Mouse (Mus musculus) monocyte, adult 5-6 weeks (primary cell): Measurements from ENCODE around the gene Sept11. TPM values are rescaled to one million over a fixed set of nuclear protein-coding genes. Genes with fewer than 3 reads are reported as not detected.

ENCODE experiments used
- ATAC-seq: fragments of 153-309, 156-312 bp; replicated peaks from 2 replicates; pipeline ENCODE4 v1.8.0; 2017; ENCODE audit warnings: mild to moderate bottlenecking; ENCODE audit not compliant: low TSS enrichment, insufficient number of reproducible peaks, severe bottlenecking, poor library complexity, low FRiP score
- total RNA-seq: library from RNA; stranded (forward); fragments of 200-1000, 200-491, 200-594 nt; gene quantifications from 3 replicates; pipeline ENCODE4 v1.2.3, GENCODE M21; 2017

The Sept11 gene
- total RNA-seq, 1 experiment from 2014 or later: 86.3 TPM

DNA sequence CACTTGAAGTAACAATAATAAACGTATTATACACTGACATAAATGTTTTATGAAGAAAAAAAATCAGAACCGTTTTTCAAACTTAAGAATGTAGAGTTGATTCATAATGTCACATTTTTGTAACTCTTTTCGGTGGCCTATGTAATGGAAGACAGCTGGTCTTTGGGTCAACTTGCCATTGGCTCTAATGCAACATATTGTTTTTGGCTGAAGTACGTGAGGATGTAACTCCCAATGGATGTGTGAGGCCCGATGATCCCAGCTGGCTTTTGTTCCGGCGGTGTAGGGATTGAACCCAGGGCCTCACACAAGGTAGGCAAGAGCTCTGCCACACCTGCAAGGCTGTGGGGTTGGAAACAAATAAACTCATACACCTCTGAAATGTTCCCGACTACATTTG is 28.4 kb downstream of the Sept11 start:
- no peak for ATAC-seq

DNA sequence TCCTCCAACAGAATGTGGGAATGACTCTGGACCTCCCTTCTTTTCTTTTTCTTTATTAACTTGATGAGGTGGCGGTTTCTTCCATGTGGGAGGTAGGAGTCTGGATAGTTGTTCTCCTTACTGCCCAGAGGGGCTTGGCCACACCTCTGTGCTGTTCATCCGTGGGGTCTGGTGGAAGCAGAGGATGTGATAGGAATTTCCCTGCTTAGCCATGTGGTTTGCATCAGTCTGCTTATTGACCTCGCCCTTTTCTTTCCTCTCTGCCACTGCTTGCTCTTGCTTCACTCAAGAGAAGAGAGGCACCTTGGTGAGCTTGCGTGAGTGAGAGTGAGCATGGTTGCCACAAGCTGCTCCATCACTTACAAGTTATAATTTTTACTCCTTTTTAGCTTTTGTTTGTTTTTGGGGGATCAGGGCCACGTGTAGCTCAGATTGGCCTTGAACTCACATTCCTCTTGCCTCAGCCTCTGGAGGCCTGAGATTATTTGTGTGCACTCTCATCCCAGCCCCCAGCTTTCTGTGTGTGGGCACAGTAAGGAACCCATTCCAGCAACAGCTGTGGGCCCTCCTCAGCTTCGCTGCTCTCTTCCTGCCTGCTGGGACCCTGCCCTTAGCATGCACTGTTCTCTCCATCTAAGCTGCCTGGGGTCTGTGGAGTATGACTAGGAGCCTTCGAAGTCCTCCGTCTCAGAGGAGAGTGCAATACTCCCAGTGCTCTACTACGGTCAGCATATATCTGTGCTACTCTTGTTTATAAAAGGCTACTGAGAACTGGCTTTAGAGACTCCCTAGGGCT is 31.0 kb downstream of the Sept11 start:
- ATAC-seq: no peak

DNA sequence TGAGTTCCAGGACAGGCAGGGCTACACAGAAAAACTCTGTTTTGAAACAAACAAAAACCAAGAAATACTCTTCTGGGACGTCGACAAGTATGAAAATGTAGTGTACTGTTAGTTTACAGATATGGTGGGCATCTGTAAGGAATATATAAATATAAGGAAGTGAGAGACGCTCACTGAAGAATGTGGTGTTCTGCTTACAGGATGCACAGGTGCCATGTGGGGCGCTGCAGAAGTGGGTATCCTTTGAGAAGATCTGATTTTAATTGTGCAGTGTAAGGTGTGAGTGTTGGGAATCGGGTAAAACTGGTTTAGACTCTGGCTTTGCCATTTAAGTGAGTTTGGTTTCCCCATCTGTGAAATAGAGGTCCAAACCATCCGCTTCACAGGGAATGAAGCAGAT is 32.1 kb downstream of the Sept11 start:
- ATAC-seq: no peak

DNA sequence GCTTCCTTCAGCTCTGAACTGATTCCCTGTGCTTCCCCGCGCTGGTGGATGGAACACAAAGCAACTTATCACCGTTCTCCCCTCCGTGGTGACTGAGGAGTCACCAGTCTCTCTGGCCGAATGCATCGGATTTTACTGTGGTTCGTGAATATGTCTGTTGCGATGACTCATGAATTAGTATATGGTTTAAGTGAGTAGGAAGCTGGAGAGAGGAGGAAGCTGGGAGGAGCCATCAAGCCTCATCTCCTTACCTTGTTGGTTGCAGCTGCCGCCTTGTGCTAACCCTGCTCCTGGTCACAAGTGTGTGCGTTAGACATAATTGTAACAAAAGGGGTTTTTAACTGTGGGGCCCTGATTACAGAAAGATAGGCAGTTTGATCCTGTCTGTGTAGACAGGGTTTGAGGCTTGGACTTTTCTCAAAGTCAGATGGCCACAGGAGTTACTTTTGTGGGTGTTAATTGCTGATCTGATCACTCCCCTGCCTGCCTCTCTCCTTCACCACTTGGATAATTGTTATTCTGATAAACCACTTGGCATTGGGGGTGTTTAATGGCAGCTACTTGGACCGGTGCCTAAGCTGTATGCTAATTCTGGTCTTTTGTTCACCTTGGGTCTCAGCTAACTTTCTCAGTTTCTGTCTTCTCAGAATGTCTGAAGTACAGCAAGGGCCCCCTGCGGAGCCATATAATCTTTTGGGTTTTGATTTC is 33.1 kb downstream of the Sept11 start:
- 0 out of 2 replicates have a peak, but pooled peaks have one; percentile 33 for ATAC-seq

DNA sequence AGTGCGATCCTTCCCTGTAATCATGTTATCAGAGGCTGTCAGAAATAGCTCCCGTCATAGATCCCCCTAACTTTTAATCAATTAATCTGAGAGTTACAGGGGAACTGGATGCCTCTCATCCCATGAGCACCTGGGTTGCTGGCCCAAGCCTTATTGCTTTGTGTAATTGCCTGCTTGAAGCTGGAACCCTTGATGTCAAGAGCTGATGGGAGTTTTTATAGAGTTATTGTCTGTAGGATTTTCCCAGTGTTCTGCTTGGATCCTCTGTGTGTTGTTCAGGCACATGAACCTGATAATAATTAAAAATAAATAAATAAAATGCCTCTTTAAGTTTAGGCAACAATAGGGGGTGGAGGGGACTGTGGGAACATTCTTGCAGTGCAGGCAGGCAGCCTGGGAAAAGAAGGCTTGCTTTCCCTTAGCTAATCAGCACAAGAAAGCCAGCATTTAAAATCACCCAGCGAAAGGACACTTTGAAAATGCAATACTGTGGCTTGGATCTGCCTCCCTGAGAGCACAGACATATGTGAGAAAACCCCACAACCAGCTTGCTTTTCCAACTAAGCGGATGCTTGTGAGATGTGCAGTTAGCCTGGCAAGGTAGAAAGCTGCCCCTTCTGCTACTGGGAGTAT is 33.8 kb downstream of the Sept11 start:
- ATAC-seq: no peak

DNA sequence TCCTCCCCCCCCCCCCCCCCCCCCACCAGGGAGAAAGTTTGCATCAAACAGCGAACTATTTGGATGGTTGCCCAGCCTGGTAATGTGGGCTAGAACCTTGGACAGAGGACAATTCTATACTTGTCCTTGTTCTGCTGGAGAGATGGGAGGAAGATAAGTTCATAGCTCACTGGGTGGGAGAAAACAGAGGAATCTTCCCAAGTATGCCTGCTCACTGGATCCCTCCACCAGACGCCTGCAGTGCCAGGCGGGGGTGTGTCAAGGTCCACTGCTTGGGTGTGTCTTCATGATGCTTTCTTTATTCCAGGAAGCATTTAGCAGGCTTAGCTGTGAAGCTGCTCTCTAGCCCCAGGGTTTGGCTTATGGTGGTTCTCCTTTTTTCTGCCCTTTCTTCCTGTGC is 34.5 kb downstream of the Sept11 start:
- ATAC-seq: peak; percentile 37; the same call in 1 of the 2 replicates

DNA sequence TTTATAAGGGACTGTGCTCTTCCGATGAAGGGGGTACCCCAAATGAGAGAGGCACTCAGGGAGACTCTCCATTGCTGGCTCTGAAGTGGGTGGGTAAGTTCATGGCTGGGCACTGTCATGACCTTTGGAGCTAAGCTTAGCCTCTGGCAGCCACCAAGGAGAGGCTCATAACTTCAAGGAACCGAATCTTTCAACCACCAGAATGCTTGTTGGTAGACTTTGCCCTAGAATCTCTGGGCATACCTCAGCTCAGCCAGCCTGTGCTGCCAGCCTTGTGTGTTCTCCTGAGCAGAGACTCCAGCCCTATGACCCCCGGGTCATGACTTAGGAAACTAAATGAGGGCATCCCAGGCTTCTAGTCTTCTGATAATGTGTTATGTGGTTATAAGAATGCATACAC is 35.5 kb downstream of the Sept11 start:
- no peak for ATAC-seq

DNA sequence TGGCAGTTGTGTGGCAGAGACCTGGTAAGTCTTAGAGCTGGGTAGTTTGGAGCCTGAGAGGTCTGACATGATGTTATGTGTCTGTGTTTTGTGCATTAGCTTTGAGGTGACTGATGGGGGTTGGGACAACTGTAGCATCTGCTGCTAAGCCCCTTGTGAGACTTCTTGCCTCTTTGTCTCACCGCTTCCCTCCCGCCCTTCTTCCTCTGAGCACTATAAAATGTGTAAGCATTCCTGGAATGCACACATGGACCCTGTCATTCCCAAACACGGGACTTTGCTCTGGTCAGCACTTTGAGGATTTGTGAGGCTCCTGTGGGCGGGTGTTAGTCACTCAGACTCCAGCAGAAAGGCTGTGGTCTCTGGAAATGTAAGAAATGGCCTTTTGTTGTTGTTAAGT is 36.7 kb downstream of the Sept11 start:
- no peak for ATAC-seq

DNA sequence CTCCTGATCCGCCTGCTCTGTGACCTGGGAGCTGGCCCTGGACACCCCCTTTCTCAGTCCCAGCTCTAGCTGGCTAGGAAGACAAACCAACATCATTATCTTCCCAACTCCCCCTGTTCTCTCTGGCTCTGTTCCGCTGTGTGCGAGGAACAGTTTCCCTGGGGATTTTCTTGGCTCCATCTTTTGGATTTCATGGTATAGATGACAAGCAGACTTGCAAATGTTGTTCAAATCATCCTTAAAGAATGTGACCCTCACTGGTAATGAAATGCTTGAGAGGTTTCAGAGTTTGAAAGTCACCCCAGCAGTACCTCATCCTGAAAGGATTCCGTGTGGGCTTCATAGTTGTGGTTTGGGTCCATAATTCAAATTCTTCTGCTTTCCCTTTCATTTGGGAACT is 38.2 kb downstream of the Sept11 start:
- no peak for ATAC-seq

DNA sequence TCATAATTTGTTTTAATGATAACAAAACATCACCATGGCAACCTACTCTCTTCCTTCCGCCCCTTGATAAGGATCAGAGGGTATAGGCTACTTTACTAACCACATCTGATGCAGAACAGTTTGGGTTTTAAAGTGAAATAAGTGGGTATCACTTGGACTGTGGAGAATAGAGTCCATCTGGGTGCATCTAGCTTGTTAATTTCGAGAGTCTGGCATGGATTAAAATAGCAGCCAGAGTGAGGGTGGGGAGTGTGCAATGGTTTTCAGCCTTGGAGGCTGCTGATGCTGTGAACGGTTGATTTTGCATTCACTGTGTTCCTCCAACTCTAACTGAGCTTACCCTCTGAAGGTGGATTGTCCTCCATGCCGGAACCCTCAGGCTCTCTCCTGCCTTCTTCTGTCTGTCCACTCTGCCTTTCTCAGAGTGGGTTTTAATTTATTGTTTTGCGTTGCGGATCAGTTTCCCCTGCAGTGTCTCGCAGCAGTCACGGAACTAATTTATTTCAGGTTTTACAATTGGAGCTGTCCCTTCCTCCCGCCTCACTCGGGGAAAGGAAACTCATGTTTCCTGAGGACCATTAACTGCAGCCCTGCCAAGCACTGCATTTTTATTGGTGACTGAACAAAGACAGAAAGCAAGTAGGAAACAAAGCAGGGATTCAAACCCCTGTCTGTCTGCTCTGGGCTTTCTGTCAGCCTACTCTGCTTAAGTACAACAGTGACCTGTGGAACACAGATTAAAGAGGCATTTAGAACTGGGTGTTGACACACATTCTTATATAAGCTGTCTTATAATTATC is 40.4 kb downstream of the Sept11 start:
- ATAC-seq: peak; percentile 44; the same call in 1 of the 2 replicates

DNA sequence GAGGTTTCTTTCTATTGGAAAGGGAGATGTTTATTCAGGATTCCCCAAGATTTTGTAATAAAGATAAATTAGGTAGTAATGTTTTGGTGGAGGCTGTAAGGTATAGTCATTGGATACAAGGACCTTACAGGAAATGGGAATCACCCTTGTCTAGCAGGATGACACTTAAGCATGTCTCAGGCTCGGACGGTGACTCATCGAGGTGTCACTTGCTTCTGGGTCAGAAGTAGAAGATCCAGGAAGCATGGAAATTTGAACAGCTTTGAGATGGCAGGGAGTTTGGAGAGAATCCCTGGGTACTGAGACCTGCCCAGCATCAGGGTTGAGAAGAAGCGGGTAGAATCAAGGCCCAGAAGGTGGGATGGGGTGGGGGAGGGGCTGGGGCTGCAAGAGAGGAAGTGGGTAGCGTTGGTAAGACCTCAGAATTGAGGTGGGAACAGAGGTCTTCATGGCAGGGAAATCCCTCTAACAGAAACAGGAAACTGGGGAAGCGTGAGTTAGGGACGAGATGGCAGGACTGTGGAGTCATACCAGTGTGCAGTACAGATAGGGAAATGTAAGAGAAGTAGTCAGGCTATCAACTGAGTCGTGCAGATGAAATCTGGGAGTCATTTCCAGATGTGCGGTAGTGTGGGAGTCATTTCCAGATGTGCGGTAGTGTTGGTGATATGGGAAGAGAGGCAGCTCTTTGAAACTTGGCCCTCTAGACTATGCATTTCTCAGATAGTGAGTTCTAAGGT is 42.3 kb downstream of the Sept11 start:
- no peak for ATAC-seq

DNA sequence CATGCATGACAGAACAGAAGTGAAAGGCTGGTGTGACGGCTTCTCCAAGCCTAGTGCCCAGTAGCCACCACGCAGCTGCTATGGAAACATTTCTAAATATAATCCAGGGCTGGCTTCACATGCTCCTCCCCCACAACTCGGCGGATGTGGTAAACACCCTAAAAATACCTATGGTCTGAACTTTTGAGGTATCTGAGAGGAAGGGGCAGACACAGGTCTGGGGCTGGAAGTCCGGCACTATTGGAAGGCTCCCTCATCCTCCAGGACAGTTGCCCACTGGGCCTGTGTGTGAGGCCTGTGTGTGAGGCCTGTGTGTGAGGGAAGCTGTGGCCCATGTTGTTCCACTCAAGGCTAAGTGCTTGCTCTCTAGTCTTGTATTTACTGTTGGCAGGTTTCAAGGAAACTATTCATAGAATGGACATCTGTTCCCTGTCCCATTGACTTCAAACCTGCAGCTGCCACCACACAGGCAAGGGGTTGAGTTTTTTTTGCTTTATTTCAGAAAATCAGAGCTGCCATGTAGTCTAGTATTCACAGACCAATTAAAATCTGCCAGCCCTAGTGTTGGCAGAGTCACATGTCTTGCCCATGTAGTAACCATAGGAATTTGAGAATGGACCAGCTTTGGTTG is 43.8 kb downstream of the Sept11 start:
- peak; percentile 70 for ATAC-seq

DNA sequence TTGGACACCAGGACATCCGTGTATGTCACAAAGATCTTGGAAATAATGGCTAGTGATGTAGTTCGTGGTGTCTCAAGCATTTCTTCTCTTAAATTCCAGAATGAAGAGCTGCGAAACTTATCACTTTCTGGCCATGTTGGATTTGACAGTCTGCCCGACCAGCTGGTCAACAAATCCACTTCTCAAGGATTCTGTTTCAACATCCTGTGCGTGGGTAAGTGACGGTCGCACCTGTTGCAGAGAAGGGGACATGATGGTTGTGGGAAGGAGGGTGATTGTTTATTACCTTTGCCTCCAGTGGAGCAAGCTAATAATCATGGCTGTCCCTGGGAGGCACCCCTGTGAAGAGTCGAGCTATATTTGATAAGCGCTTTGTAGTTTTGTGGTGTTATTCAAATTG is 46.1 kb downstream of the Sept11 start:
- ATAC-seq: no peak

DNA sequence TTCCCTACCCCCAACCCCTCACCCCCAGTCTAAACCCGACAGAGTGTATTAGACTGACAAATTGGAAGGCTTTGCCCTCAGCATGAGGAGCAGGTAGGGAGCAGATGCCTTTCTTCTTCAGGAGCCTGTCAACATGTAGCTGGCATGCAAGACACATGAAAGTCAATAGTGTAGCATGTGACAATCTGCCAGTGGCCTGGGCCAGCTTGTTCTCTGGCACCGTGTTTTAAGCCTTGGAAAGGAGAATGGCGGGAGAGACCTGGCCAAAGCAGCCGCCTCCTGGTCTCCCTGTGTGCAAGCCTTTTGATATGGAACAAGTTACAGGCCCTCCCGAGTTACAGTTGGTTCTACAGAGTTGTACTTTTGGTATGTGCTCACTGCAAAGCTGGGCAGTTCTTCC is 47.5 kb downstream of the Sept11 start:
- no peak for ATAC-seq

DNA sequence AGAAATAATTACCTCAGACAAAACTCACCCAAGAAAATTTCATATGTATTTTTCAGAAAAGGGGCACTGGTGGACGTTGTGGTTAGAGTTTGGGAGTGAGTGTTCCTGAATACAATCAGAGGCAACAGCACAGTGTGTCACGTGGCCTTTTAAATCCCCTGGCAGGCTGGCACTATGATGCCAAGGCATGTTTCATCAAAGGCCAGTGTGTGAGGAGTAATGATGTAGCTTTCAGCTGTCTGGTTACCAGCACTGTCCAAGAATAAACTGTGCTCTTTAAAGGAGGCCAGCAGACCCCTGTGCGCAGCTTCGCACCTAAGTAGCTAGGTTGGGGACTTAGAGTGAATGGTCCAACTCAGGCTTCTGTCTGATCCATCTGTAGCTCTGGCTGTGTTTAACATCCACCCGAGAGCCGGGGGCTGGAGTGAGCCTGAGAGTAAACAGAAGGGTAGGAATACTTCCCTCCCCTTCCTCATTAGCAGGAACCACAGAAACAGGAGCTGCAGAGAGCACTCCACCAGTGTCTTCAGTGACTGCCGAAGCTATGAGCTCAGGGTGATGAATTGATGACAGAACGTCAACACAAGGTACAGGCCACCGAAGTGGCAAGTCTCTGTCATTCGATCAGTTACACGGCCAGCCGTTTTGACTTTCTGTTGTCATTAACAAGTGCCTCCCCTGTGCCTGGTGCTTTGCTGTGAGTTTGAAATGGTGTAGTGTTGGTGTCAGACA is 50.3 kb downstream of the Sept11 start:
- ATAC-seq: no peak

DNA sequence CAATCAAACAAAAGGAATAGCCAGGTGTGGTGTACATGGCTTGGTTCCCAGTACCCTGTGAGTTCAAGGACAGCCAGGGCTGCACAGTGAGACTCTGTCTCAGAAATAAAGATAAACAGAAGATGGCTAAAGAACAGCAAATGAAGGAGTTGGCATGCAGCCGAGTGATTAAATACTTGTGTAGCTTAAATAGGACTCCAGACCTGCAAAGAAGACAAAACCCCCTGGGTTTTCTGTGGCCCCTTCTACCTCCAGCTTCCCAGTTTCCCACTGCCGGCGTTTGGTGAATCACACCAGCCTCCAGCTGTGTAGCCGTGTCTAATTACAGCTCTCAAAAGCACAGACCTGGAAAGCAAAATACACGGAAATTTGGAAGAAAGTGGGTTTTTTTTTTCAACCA is 51.6 kb downstream of the Sept11 start:
- ATAC-seq: no peak

DNA sequence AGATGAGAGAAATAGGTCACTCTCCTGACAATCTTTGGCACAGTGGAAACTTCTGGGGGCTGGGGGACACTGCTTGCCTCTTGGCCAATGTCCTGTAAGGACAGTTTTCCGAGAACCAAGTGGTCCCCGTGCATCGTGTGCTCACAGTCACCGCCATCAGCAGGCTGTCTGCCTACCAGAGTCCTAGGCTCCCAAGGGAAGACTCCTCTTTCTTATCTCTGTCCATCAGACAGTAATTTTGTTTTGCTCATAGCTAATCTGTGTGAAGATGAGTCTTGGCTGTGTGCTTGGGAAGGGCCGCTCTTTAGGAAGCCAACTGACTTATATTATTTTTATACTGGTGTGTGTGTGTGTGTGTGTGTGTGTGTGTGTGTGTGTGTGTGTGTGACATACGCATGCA is 52.3 kb downstream of the Sept11 start:
- ATAC-seq: no peak
